Mouse (Mus musculus): Measurements from ENCODE around the gene Arih2. TPM values are rescaled to one million over a fixed set of nuclear protein-coding genes. Genes with fewer than 3 reads are reported as not detected.
A peak's percentile ranks its signal among the peaks of the same experiment; 100 is the strongest.

Arih2 gene
- polyA plus RNA-seq, 1 experiment = 51.1 TPM

- Histone ChIP-seq H3K27me3 (ENCODE audit: control insufficient read depth, insufficient read depth, insufficient read length) (no peaks in the 10 kb centered on the region), H3K4me2 (ENCODE audit: low read depth) (peak within 1 kb of the TSS; percentile 93), H3K4me3 (peak within 1 kb of the TSS; percentile 82), H3ac (ENCODE audit: control insufficient read depth, insufficient read length) (peak within 1 kb of the TSS; percentile 64), H3K79me2 (ENCODE audit: control insufficient read depth, insufficient read depth) (peaks cover 3% of the 10 kb centered on the region), H3K36me3 (ENCODE audit: control insufficient read depth, insufficient read depth) (no peaks in the 10 kb centered on the region)
- TF ChIP-seq POLR2A (IDR thresholded peaks at IDR 0.05; ENCODE audit: insufficient read length, low read depth) = peak; percentile 75
- no peak for TF ChIP-seq CEBPB (IDR thresholded peaks at IDR 0.05; ENCODE audit: insufficient read depth, poor library complexity, severe bottlenecking)
- no peak for TF ChIP-seq MYOG (IDR thresholded peaks at IDR 0.05; ENCODE audit: control insufficient read depth in 1 of 3, insufficient read depth in 1 of 3, insufficient read length in 2 of 3, low read depth in 2 of 3)
- TF ChIP-seq SRF (IDR thresholded peaks at IDR 0.05; ENCODE audit: control insufficient read depth, insufficient read length, low read depth) = no peak
- no peak for TF ChIP-seq MAX (IDR thresholded peaks at IDR 0.05; ENCODE audit: low read depth)
- TF ChIP-seq USF1 (IDR thresholded peaks at IDR 0.05; ENCODE audit: low read depth) = no peak
- no peak for TF ChIP-seq REST (IDR thresholded peaks at IDR 0.05; ENCODE audit: insufficient read depth, insufficient read length)
- no peak for TF ChIP-seq TCF3 (IDR thresholded peaks at IDR 0.05; ENCODE audit: insufficient read length, low read depth)
- TF ChIP-seq E2F4 (IDR thresholded peaks at IDR 0.05; ENCODE audit: insufficient read depth) = no peak
- no peak for TF ChIP-seq MYOD1 (IDR thresholded peaks at IDR 0.05; ENCODE audit: control insufficient read depth in 1 of 3, insufficient read length in 2 of 3, low read depth in 2 of 3)
- TF ChIP-seq TCF12 (IDR thresholded peaks at IDR 0.05; ENCODE audit: insufficient read depth, poor library complexity, severe bottlenecking) = no peak
- TF ChIP-seq POLR2AphosphoS2 (IDR thresholded peaks at IDR 0.05; ENCODE audit: insufficient read length, low read depth) = peak; percentile 71
Measured at GRCm38 (mm10) chr9:108578545-108579343, 70.4 kb downstream of the Arih2 start, which contains the start of gene Wdr6. Wdr6 (minus strand) TSS chr9:108578739.

DNA sequence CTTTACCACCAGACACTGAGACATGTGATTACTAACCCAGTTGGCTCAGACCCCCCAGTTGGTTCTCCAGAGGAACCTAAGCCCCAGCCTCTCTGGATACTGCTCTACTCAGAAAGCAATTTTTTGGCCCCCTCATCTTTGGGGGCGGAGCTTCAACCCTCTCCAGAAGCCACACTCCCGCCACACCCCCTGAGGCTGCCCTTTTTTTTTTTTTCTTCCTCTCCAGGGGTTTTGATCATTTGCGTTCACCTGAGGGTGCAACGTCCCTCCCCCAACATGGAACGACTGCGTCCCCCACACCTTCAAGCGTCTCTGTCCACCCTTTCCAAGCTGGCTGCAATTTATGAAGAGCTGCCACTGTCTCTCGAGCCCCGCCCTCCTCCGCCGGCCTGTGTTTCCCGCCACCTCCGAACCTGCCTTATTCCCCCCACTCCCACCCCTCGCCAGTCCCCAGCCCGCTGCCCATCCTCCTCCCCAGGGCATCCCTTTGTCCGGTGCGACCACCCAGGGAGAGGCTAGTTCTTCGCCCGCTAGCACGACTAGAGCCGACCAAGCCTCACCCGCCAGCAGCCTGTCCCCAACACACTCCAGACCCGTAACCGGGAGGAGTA lies 71.1 kb downstream of the Arih2 start:
- TF ChIP-seq TCF3 (IDR thresholded peaks at IDR 0.05; ENCODE audit: insufficient read length, low read depth) (no peak), POLR2AphosphoS2 (IDR thresholded peaks at IDR 0.05; ENCODE audit: insufficient read length, low read depth) (no peak), POLR2A (IDR thresholded peaks at IDR 0.05; ENCODE audit: insufficient read length, low read depth) (no peak), REST (IDR thresholded peaks at IDR 0.05; ENCODE audit: insufficient read depth, insufficient read length) (no peak), MAX (IDR thresholded peaks at IDR 0.05; ENCODE audit: low read depth) (no peak), USF1 (IDR thresholded peaks at IDR 0.05; ENCODE audit: low read depth) (no peak), TCF12 (IDR thresholded peaks at IDR 0.05; ENCODE audit: insufficient read depth, poor library complexity, severe bottlenecking) (no peak), MYOD1 (IDR thresholded peaks at IDR 0.05; ENCODE audit: control insufficient read depth in 1 of 3, insufficient read length in 2 of 3, low read depth in 2 of 3) (no peak), SRF (IDR thresholded peaks at IDR 0.05; ENCODE audit: control insufficient read depth, insufficient read length, low read depth) (no peak), MYOG (IDR thresholded peaks at IDR 0.05; ENCODE audit: control insufficient read depth in 1 of 3, insufficient read depth in 1 of 3, insufficient read length in 2 of 3, low read depth in 2 of 3) (no peak), E2F4 (IDR thresholded peaks at IDR 0.05; ENCODE audit: insufficient read depth) (no peak), CEBPB (IDR thresholded peaks at IDR 0.05; ENCODE audit: insufficient read depth, poor library complexity, severe bottlenecking) (no peak)
- peak overlapping the region; percentile 93 for H3K4me2 ChIP-seq (ENCODE audit: low read depth)
- H3K79me2 ChIP-seq (ENCODE audit: control insufficient read depth, insufficient read depth) = peaks cover 3% of the 10 kb centered on the region
- H3ac ChIP-seq (ENCODE audit: control insufficient read depth, insufficient read length) = peak overlapping the region; percentile 64
- H3K27me3 ChIP-seq (ENCODE audit: control insufficient read depth, insufficient read depth, insufficient read length) = no peaks in the 10 kb centered on the region
- peak overlapping the region; percentile 82 for H3K4me3 ChIP-seq
- no peaks in the 10 kb centered on the region for H3K36me3 ChIP-seq (ENCODE audit: control insufficient read depth, insufficient read depth)

GRCm38 (mm10) chr9:108577025-108577424 lies 72.2 kb downstream of the Arih2 start:
- Histone ChIP-seq H3ac (ENCODE audit: control insufficient read depth, insufficient read length) (no peak overlapping the region), H3K79me2 (ENCODE audit: control insufficient read depth, insufficient read depth) (peaks cover 3% of the 10 kb centered on the region), H3K27me3 (ENCODE audit: control insufficient read depth, insufficient read depth, insufficient read length) (no peaks in the 10 kb centered on the region), H3K4me3 (peak overlapping the region; percentile 82), H3K36me3 (ENCODE audit: control insufficient read depth, insufficient read depth) (no peaks in the 10 kb centered on the region), H3K4me2 (ENCODE audit: low read depth) (peak overlapping the region; percentile 93)
- no peak for TF ChIP-seq SRF (IDR thresholded peaks at IDR 0.05; ENCODE audit: control insufficient read depth, insufficient read length, low read depth)
- no peak for TF ChIP-seq CEBPB (IDR thresholded peaks at IDR 0.05; ENCODE audit: insufficient read depth, poor library complexity, severe bottlenecking)
- no peak for TF ChIP-seq TCF3 (IDR thresholded peaks at IDR 0.05; ENCODE audit: insufficient read length, low read depth)
- peak in 2 of 3 experiments; percentile 8 to 52 for TF ChIP-seq MYOG (IDR thresholded peaks at IDR 0.05; ENCODE audit: control insufficient read depth in 1 of 3, insufficient read depth in 1 of 3, insufficient read length in 2 of 3, low read depth in 2 of 3)
- TF ChIP-seq E2F4 (IDR thresholded peaks at IDR 0.05; ENCODE audit: insufficient read depth) = no peak
- TF ChIP-seq MAX (IDR thresholded peaks at IDR 0.05; ENCODE audit: low read depth) = no peak
- no peak for TF ChIP-seq POLR2AphosphoS2 (IDR thresholded peaks at IDR 0.05; ENCODE audit: insufficient read length, low read depth)
- peak in 1 of 3 experiments; percentile 26 for TF ChIP-seq MYOD1 (IDR thresholded peaks at IDR 0.05; ENCODE audit: control insufficient read depth in 1 of 3, insufficient read length in 2 of 3, low read depth in 2 of 3)

DNA sequence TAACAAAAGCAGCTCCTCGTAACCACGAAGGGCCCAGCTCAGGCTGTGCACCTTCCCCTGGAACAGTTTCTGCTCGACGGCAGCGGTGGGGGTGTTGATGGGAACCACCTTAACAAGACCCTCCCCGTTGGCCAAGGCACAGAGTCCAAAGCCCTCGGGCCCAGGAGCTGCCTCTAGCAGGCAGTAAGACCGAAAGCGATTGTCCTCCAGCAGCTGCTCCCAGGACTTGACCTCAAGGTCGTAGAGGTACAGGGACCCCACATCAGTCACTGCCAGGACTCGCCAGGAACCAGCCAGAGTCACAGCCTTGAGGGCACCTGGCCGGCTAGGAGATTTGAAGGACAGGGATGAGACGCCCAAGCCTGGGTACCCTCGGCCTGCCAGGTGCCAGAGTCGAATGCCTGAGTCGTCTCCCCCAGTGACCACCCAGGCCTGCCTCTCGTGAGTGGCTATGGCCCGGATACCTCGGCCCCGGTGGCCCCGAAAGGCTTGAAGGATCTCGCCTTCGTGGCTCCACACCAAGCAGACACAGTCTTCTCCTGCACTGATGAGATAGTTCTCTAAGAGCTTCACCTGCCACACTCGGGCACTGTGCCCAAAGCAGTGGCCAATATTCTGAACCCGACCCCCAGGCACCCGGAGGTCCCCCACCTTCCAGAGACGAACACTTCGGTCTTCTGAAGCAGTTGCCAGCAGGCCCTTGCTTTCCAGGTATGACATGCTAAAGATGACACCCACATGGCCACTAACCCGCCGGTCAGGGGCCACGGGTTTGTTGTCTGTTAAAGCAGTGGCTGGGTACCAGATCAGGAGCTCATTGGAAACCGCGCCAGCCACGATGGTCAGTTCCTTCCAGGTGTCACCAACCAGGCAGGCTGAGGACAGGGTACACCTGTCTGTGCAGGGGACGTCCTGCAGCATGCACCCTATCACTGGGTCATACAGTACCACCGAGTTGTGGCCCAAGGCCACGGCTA lies 73.6 kb downstream of the Arih2 start:
- peaks cover 3% of the 10 kb centered on the region for H3K79me2 ChIP-seq (ENCODE audit: control insufficient read depth, insufficient read depth)
- no peak overlapping the region for H3K4me3 ChIP-seq

More for the DNA sequence above, 73.6 kb downstream of the Arih2 start:
- H3ac ChIP-seq (ENCODE audit: control insufficient read depth, insufficient read length) = no peak overlapping the region
- TF ChIP-seq USF1 (IDR thresholded peaks at IDR 0.05; ENCODE audit: low read depth) (no peak), MYOD1 (IDR thresholded peaks at IDR 0.05; ENCODE audit: control insufficient read depth in 1 of 3, insufficient read length in 2 of 3, low read depth in 2 of 3) (no peak), POLR2A (IDR thresholded peaks at IDR 0.05; ENCODE audit: insufficient read length, low read depth) (no peak), REST (IDR thresholded peaks at IDR 0.05; ENCODE audit: insufficient read depth, insufficient read length) (no peak), SRF (IDR thresholded peaks at IDR 0.05; ENCODE audit: control insufficient read depth, insufficient read length, low read depth) (no peak), MYOG (IDR thresholded peaks at IDR 0.05; ENCODE audit: control insufficient read depth in 1 of 3, insufficient read depth in 1 of 3, insufficient read length in 2 of 3, low read depth in 2 of 3) (no peak), TCF3 (IDR thresholded peaks at IDR 0.05; ENCODE audit: insufficient read length, low read depth) (no peak), CEBPB (IDR thresholded peaks at IDR 0.05; ENCODE audit: insufficient read depth, poor library complexity, severe bottlenecking) (no peak), E2F4 (IDR thresholded peaks at IDR 0.05; ENCODE audit: insufficient read depth) (no peak), MAX (IDR thresholded peaks at IDR 0.05; ENCODE audit: low read depth) (no peak), TCF12 (IDR thresholded peaks at IDR 0.05; ENCODE audit: insufficient read depth, poor library complexity, severe bottlenecking) (no peak), POLR2AphosphoS2 (IDR thresholded peaks at IDR 0.05; ENCODE audit: insufficient read length, low read depth) (no peak)
- no peaks in the 10 kb centered on the region for H3K27me3 ChIP-seq (ENCODE audit: control insufficient read depth, insufficient read depth, insufficient read length)
- H3K4me2 ChIP-seq (ENCODE audit: low read depth) = no peak overlapping the region
- H3K36me3 ChIP-seq (ENCODE audit: control insufficient read depth, insufficient read depth) = peaks cover 8% of the 10 kb centered on the region

All from myocyte (in vitro differentiated cells).